Mouse (Mus musculus) layer of hippocampus, adult 2 months (tissue): ENCODE results near the gene Phyhipl. TPM values are rescaled to one million over a fixed set of nuclear protein-coding genes. Genes with fewer than 3 reads are reported as not detected.
A peak's percentile ranks its signal among the peaks of the same experiment; 100 is the strongest.

Experiments
- DNase-seq, 2 experiments: peaks; one replicate each; pipeline ENCODE4 v3.0.0; 2022; ENCODE audit warnings: low spot score in 2 of 2
- H3K27ac ChIP-seq: fragments of 200-600 bp; 2 replicates; pipeline ENCODE4 v1.8.1; 2022
- H3K4me3 ChIP-seq: fragments of 200-600 bp; 2 replicates; pipeline ENCODE4 v1.8.1; 2022; ENCODE audit warnings: mild to moderate bottlenecking
- CTCF ChIP-seq: fragments of 200-600 bp; conservative IDR thresholded peaks from 2 replicates; pipeline ENCODE4 v1.8.1; 2022; ENCODE audit warnings: antibody characterized with exemption, mild to moderate bottlenecking, moderate library complexity
- total RNA-seq, 2 experiments: library from RNA; stranded (reverse); gene quantifications; 2 replicates each; pipeline ENCODE4 v1.2.3; 2021

Phyhipl gene
- total RNA-seq, 2 experiments from 2014 or later = 185 to 189 TPM

GRCm38 (mm10) chr10:70654139-70654538 lies 1.6 kb downstream of the Phyhipl start:
- Histone ChIP-seq H3K4me3 (no peak overlapping the region), H3K27ac (no peak overlapping the region)
- peak in 1 of 2 experiments; percentile 16 for DNase-seq
- TF ChIP-seq CTCF = no peak

DNA sequence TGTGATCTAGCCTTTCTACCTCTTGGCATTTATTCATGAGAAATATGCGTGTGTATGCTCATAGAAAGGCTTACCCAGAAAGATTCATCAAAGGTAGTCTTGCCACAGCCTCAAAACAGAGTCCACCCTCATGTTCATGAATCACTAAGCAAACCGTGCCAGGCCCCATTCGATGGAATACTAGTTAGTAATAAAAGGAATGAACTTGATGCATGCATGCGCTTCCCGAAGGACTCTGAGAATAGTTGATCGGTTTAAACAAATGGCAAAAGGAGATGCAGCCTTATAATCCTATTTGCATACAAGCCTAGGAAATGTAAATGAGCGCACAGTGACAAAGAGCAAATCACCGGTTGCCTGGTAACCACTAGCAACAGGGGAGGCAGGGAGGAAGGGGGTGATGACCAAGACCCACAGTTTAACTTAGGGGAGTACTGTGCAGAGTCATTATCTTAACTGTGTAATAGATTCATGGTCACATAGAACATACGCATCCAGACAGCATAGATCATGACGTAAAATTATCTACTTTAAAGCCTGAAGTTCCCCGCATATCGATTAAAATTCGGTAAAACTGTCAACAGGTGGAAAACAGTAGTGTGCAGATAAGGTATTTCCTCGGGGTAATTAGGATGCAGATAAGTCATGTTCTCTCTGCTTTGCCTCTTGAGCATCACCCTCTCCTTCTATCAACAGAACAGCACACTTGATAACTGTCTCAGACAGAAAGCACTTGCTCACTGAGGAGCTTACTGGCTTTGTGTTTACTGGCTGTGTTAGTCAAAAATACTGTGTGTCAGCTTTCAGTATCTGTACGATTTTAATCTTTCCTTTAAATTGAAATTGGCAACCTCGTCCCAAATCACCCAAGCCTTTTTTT lies 3.8 kb downstream of the Phyhipl start:
- Histone ChIP-seq H3K27ac (no peak overlapping the region), H3K4me3 (no peak overlapping the region)
- no peak for DNase-seq
- no peak for TF ChIP-seq CTCF

DNA sequence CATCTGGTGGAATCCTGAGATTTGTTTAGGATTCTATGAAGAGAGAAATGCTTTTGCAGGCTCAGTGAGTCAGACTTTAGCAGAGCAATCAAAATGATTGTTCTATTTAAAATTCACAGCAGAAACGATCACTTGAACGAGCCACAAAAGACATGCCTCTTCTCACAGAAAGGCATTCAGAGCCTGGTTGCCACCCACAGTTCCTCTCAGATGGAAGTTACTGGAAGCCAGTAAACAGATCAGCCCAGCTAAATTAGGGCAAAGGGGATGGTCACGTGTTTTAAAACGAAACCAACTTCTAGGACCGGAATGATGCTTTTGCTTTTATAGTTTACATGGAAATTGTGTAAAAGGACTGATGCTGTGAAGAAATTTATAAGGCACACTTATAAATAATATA lies 6.9 kb downstream of the Phyhipl start:
- peak overlapping the region; percentile 83 for H3K27ac ChIP-seq
- no peak for TF ChIP-seq CTCF
- peak overlapping the region; percentile 27 for H3K4me3 ChIP-seq
- peak; percentile 45 to 66 for DNase-seq

GRCm38 (mm10) chr10:70643131-70643530 lies 12.6 kb downstream of the Phyhipl start:
- TF ChIP-seq CTCF = no peak
- H3K4me3 ChIP-seq = no peak overlapping the region
- DNase-seq = no peak
- H3K27ac ChIP-seq = no peak overlapping the region

- no peak for TF ChIP-seq CTCF
- Histone ChIP-seq H3K4me3 (no peak overlapping the region), H3K27ac (peak overlapping the region; percentile 86)
- peak in 1 of 2 experiments; percentile 48 for DNase-seq
Observed at GRCm38 (mm10) chr10:70640896-70641596, 14.7 kb downstream of the Phyhipl start.

DNA sequence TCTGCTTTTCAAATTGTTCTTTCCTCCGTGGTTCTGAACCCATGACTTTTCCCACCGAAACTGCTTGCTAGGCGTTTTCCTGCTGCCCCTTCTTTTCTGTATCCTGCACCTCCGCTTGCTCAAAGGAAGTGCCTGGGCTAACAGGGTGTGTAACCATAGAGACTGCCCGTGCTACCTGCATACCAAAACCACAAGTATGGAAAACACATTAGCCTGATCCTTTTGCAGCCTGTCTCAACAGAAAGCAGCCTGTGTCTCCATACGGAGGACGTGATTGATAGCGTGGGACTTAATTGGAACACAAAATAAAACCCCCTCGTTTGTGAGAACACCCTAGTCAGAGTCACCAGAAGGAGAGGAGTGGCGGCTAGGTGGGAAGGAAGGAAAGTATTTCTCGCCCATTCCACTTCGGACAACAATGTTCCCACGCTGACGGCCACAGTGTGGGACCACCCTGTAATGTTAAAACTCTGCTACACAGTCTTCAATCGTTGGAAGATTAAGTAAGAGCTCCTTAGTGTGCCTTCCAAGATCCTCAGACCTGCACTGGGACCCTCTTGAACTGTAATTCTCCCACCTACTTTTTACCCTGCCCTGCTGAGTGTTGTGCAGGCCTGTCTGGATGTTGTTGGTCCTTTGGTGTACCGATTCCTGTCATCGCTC lies 15.6 kb downstream of the Phyhipl start:
- Histone ChIP-seq H3K4me3 (no peak overlapping the region; the same call in 1 of the 2 replicates), H3K27ac (peak overlapping the region; percentile 86)
- peak; percentile 34 to 37 for DNase-seq
- no peak for TF ChIP-seq CTCF

DNA sequence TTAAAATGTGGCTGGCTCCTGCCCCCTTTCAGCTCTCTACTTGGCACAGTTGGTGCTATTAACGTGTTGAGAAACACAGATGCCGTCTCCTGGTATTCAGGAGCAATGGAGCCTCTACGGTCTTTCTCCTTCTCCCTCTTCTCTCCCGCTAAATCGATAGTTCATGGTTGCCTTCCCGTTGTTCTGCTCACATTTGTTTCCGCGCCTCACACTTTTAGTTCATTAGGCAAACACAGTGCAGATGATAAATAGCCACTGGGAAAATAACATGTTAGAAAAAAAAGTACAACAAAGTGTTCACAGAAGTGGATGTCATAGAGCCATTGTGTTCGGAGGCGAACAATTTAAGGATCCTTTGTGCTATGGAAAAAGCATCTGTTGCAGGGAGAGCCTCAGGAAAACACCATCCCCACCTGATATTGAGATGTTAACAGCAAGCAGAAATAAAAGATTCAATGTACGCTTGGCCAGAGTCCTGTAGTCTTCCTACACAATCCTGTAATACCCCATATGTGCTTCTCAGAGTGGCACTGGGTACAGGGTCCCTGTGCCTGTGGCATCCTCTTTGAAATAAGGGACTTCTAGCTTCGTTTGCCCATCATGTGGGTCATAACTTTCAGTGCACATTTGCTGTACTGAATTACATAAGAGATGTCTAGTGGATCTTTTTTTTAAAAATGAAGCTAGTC lies 18.0 kb downstream of the Phyhipl start:
- Histone ChIP-seq H3K27ac (peak overlapping the region; percentile 86), H3K4me3 (peak overlapping the region; percentile 6; the same call in 1 of the 2 replicates)
- TF ChIP-seq CTCF = no peak
- DNase-seq = no peak

DNA sequence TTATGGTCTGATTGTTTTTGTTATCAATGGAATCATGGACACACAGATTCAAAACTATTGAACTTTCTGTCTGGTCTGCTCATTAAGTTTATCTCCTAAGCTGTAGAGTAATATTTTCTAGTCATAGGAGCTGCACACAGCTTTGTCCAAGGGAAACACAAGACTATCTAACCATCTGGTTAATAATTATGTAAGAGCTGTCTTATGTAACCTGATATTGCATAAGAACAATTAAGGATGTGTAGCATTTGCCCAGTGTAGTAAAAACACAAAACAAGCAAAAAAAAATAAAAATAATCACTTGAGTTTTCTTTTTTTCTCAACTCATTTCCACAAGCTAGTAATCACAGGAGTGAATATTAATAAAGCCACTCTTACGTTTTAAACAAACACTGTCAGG lies 20.5 kb downstream of the Phyhipl start:
- Histone ChIP-seq H3K4me3 (no peak overlapping the region), H3K27ac (peak overlapping the region; percentile 5; the same call in 1 of the 2 replicates)
- TF ChIP-seq CTCF = no peak
- no peak for DNase-seq

DNA sequence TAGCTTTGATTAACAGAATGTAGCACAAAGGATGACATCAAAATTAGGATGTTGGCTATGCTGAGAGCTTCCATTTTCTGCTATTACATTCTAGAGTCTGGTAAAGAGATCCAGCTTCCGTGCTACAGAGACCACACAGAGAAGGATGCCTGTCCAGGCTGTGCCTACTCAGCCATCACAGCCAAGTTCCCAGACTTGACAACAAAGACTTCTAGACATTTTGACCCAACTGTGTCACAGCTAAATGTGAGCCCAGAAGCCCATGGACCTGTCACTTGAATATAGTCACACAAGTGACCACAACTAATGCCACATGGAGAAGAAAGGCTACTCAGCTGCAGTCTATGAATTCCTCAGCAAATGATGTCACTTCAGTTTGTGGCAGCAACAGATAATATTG lies 24.6 kb downstream of the Phyhipl start:
- no peak for DNase-seq
- Histone ChIP-seq H3K27ac (no peak overlapping the region), H3K4me3 (no peak overlapping the region)
- no peak for TF ChIP-seq CTCF

DNA sequence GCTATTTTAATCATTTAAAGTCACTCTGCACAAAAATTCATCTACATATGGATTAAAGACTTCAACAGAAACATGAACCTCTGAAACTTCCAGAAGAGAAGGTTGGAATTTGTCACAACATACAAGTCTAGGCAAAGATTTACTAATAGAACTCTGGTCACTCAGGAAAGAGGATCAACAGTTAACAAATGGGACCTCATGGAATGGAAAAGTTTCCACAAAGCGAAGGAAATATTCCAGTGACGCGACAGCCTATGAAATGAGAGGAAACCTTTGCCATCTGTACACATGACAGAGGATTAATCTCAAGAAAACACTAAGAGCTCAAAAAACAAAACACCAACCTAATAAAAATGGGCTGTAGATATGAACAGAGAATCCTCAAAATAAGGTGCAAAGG lies 32.3 kb downstream of the Phyhipl start:
- no peak for DNase-seq
- no peak for TF ChIP-seq CTCF
- no peak overlapping the region for H3K27ac ChIP-seq
- H3K4me3 ChIP-seq = no peak overlapping the region

DNA sequence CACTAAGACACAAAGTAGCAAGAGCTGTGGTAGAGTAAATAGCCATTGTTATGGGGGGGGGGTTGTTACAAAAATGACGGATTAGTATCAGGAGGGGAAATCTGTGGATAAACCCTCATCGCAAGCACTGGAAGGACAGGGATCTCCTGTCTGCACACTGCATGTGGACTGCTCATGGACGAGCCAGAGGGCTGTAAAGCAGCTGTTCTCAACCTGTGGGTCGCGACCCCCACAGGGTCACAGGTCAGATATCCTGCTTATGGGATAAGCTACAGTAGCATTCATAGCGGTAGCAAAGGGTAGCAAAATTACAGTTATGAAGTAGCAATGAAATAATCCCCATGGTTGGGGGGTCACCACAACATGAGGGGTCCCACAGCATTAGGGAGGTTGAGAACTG lies 39.4 kb downstream of the Phyhipl start:
- Histone ChIP-seq H3K27ac (no peak overlapping the region), H3K4me3 (no peak overlapping the region)
- TF ChIP-seq CTCF = no peak
- no peak for DNase-seq

DNA sequence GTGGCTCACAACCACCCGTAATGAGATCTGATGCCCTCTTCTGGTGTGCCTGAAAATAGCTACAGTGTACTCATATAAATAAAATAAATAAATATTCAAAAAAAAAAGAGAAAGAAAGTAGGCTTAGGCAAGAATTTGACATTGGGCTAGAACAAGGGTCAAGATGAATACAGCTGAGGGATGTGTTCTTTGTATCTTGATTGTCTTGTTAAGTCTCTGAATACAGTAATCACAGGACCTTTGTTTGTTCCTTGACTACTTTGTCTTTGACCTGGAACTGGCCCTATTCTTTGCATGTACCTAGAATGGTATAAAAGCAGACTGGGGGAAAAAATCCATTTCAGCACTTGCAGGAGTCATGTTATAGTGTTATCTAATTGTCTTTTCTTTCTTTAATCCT lies 44.1 kb downstream of the Phyhipl start:
- no peak for TF ChIP-seq CTCF
- DNase-seq = no peak
- Histone ChIP-seq H3K27ac (no peak overlapping the region), H3K4me3 (no peak overlapping the region)
